Mouse (Mus musculus) neutrophil, adult 83 days (primary cell): Measurements from ENCODE around the gene Trem3. TPM values are rescaled to one million over a fixed set of nuclear protein-coding genes. Genes with fewer than 3 reads are reported as not detected.

Experiments
- total RNA-seq, 2 experiments: library from RNA; stranded (reverse); gene quantifications; one replicate each; pipeline ENCODE4 v1.2.4; 2023

Gene Trem3
- 100 to 1,000 TPM; 335 TPM for total RNA-seq

GRCm38 (mm10) chr17:48247221-48247928, at the start of gene Trem3:
Gene Trem3 (plus strand): TSS chr17:48247777.

GRCm38 (mm10) chr17:48232518-48232917, 15.1 kb upstream of the Trem3 start, which contains the start of gene Trem1:
Gene Trem1 (plus strand): TSS chr17:48232768.

GRCm38 (mm10) chr17:48263741-48264362, 16.3 kb downstream of the Trem3 start, which contains the start of gene Treml4:
Gene Treml4 (plus strand): TSS chr17:48264295.

GRCm38 (mm10) chr17:48299203-48299602, 51.6 kb downstream of the Trem3 start, which contains the start of gene Treml2:
Gene Treml2 (plus strand): TSS chr17:48299498.

Other genes with a start within 250 kb of the Trem3 start
- gene 1700122O11Rik, start 209.5 kb upstream of the Trem3 start, total RNA-seq, result not detected
- not detected for gene 1700067P10Rik, start 158.5 kb upstream of the Trem3 start, total RNA-seq
- gene 9830107B12Rik, start 101.5 kb upstream of the Trem3 start, total RNA-seq, result 10 to 100 TPM; 59.4 to 64.5 TPM
- gene A530064D06Rik, start 80.5 kb upstream of the Trem3 start, total RNA-seq, result 10 to 100 TPM; 72.0 to 73.9 TPM
- gene Trem1, start 15.0 kb upstream of the Trem3 start, total RNA-seq, result 100 to 1,000 TPM; 431 to 451 TPM
- gene Treml4, start 16.5 kb downstream of the Trem3 start, total RNA-seq, result 10 to 100 TPM; 25.6 to 30.3 TPM
- 100 to 1,000 TPM; 100 to 107 TPM for gene Treml2, start 51.7 kb downstream of the Trem3 start, total RNA-seq
- gene B430306N03Rik, start 68.4 kb downstream of the Trem3 start, total RNA-seq, result 100 to 1,000 TPM; 125 to 140 TPM
- gene Trem2, start 98.6 kb downstream of the Trem3 start, total RNA-seq, result 10 to 100 TPM; 10.9 to 12.3 TPM
- gene Treml1, start 112.1 kb downstream of the Trem3 start, total RNA-seq, result 1 to 10 TPM; 1.7 to 1.8 TPM
- gene Nfya, start 162.1 kb downstream of the Trem3 start, total RNA-seq, result 100 to 1,000 TPM in 1 of 2 experiments, 10 to 100 TPM in 1; 83.5 to 105 TPM
- gene Oard1, start 162.2 kb downstream of the Trem3 start, total RNA-seq, result 10 to 100 TPM; 17.5 to 18.8 TPM
- not detected for gene Apobec2, start 185.2 kb downstream of the Trem3 start, total RNA-seq
- gene Tspo2, start 203.7 kb downstream of the Trem3 start, total RNA-seq, result 10 to 100 TPM in 1 of 2 experiments, 1 to 10 TPM in 1; 8.9 to 22.0 TPM
- gene Unc5cl, start 207.1 kb downstream of the Trem3 start, total RNA-seq, result under 1 TPM; 0.46 to 0.57 TPM